Mouse (Mus musculus) layer of hippocampus, postnatal 25 days (tissue): Measurements from ENCODE around the gene Gm45021. TPM values are rescaled to one million over a fixed set of nuclear protein-coding genes. Genes with fewer than 3 reads are reported as not detected.

Source experiments
- DNase-seq, 2 experiments: peaks; one replicate each; pipeline ENCODE4 v3.0.0; 2022; ENCODE audit warnings: mixed read lengths in 2 of 2, low spot score in 1 of 2; ENCODE audit errors: extremely low spot score in 1 of 2
- total RNA-seq, 2 experiments: library from RNA; stranded (reverse); gene quantifications; 2 replicates each; pipeline ENCODE4 v1.2.3; 2021

The Gm45021 gene
- total RNA-seq, 2 experiments from 2014 or later = not detected

DNA sequence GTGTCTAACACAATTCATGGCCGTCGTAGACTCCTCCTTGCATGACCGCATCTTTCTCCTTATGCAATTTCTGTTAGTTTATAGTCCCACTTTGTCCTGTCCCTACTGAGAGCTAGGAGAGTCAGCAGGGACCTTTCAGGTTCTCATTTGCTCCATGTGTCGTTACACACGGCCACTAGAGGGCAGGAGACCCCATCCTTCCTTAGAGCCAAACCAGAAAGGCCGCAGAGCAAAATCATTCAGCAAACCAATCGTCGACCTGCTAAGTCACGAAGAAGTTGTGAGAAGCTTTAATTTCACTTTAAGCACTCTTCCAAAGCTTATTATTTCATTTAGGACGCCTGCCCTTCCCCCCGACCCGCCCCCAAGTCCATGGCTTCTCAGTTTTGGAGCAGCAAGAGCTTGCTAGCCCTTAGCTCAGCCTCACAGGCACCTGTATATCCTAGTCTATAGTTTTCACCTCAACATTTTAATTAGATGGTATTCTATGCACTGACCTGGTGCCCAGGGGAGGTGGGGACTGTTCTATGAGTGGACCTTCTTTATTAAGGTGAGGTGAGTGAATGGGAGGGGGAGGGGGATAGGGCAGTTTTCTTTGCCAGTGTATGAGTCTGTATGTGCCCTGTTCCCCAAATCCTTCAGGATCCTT lies 56.4 kb downstream of the Gm45021 start:
- peak; percentile 48 to 74 for DNase-seq

GRCm38 (mm10) chr6:48646309-48646690 lies 56.9 kb downstream of the Gm45021 start:
- no peak for DNase-seq

- no peak for DNase-seq
These were observed 57.6 kb downstream of the Gm45021 start, which contains the start of gene Gimap8 for GRCm38 (mm10) chr6:48646995-48647394. Gene Gimap8, plus strand, starts transcription at chr6:48647234.

GRCm38 (mm10) chr6:48647611-48648010 lies 58.2 kb downstream of the Gm45021 start:
- DNase-seq = no peak

DNA sequence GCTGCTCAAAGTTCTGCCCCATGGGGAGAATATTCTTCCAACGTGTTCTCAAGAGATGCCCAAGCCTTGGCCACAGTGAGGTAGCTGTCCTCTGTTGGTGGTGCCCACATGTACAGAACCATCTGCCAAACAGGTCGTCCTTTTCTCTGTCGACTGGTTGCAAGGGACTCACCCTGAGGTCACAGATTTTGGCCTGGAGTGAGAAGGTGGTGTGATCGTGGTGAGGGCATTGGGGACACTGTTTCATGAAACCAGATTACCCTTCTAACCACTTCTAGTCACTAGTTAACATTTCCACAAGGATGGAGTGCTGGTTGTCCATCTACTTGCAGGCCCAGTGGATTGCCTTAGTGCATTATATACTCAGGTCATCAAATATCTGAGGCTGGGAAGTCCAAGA lies 59.4 kb downstream of the Gm45021 start:
- no peak for DNase-seq

GRCm38 (mm10) chr6:48650041-48650440 lies 60.6 kb downstream of the Gm45021 start:
- DNase-seq = no peak

DNA sequence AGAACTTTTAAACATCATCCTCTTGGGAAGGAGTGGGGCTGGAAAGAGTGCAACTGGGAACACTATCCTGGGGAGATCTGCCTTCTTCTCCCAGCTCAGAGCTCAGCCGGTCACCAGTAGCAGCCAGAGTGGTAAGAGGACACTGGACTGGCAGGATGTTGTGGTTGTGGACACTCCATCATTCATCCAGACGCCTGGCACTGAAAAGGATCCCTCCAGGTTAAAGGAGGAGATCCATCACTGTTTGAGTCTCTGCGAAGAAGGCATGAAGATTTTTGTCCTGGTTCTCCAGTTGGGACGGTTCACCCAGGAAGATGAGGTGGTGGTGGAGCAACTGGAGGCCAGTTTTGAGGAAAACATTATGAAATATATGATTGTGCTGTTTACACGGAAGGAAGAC lies 69.3 kb downstream of the Gm45021 start:
- DNase-seq = no peak

Other genes starting within 250 kb of the Gm45021 start
- gene Krba1, start 194.0 kb upstream of the Gm45021 start, total RNA-seq = 10 to 100 TPM; 35.5 to 43.2 TPM
- gene Zfp467, start 143.8 kb upstream of the Gm45021 start, total RNA-seq = 10 to 100 TPM; 19.9 to 26.3 TPM
- gene Sspo, start 141.4 kb upstream of the Gm45021 start, total RNA-seq = 1 to 10 TPM; 1.2 to 2.9 TPM
- 100 to 1,000 TPM; 454 to 498 TPM for gene Atp6v0e2, start 52.0 kb upstream of the Gm45021 start, total RNA-seq
- gene Lrrc61, start 34.8 kb upstream of the Gm45021 start, total RNA-seq = 10 to 100 TPM; 34.8 to 39.0 TPM
- gene Rarres2, start 16.8 kb upstream of the Gm45021 start, total RNA-seq = 10 to 100 TPM; 15.1 to 16.5 TPM
- 10 to 100 TPM; 40.4 to 46.9 TPM for gene Repin1, start 4.3 kb downstream of the Gm45021 start, total RNA-seq
- gene Gm44965, start 4.3 kb downstream of the Gm45021 start, total RNA-seq = not detected
- 1 to 10 TPM; 7.4 to 7.6 TPM for gene Zfp775, start 12.5 kb downstream of the Gm45021 start, total RNA-seq
- gene AI854703, start 37.2 kb downstream of the Gm45021 start, total RNA-seq = 10 to 100 TPM; 12.7 to 14.4 TPM
- gene Gimap8, start 57.6 kb downstream of the Gm45021 start, total RNA-seq = under 1 TPM; 0.64 to 0.66 TPM
- under 1 TPM in 1 of 2 experiments, not detected in 1; 0.64 TPM for gene Gimap9, start 86.5 kb downstream of the Gm45021 start, total RNA-seq
- not detected for gene Gimap4, start 94.9 kb downstream of the Gm45021 start, total RNA-seq
- 1 to 10 TPM; 4.9 to 5.2 TPM for gene Gimap6, start 118.6 kb downstream of the Gm45021 start, total RNA-seq
- gene Gm28053, start 129.0 kb downstream of the Gm45021 start, total RNA-seq = 1 to 10 TPM in 1 of 2 experiments, not detected in 1; 1.1 TPM
- gene Gimap7, start 129.0 kb downstream of the Gm45021 start, total RNA-seq = not detected
- gene Gimap1, start 149.4 kb downstream of the Gm45021 start, total RNA-seq = 1 to 10 TPM; 2.0 to 2.6 TPM
- gene Gimap5, start 156.6 kb downstream of the Gm45021 start, total RNA-seq = 1 to 10 TPM in 1 of 2 experiments, under 1 TPM in 1; 0.71 to 1.0 TPM
- gene Gimap3, start 181.2 kb downstream of the Gm45021 start, total RNA-seq = not detected